Mouse (Mus musculus) liver, embryonic 14.5 days (tissue): ENCODE data around the gene She.

Source experiments
- CTCF ChIP-seq: IDR thresholded peaks from 2 replicates; pipeline ENCODE4 v1.5.1; 2016; ENCODE audit warnings: antibody characterized with exemption, low read depth, control low read depth
- EP300 ChIP-seq: IDR thresholded peaks from 2 replicates; pipeline ENCODE4 v1.6.1; 2016; ENCODE audit warnings: antibody characterized with exemption, low read depth

DNA sequence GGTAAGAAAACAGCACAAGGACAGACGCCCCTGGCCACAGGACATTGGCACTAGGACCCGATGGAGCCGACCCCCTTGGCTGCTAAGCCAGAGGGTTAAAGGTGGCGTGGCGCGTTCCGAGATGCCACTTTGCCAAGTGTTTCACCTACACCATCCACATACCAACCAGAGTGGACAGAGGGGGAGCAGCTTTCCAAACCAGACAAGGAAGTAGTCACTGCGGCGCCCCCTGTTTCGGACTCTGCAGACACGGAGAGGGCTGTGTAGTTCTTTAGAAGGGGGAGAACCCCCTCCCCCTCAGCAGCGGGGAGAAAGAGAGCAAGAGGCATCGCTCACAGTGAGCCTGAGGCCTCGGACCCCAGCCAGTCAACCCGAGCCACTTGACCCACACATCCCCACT is 28.3 kb upstream of the She start:
- TF ChIP-seq CTCF, result no peak
- TF ChIP-seq EP300, result no peak
